Mouse (Mus musculus) heart, embryonic 13.5 days (tissue): Measurements from ENCODE around the gene Edn2. TPM values are rescaled to one million over a fixed set of nuclear protein-coding genes. Genes with fewer than 3 reads are reported as not detected.

Experiments
- ATAC-seq: fragments of 200-750 bp; cut with Nextera tagmentation; 2 replicates; pipeline ENCODE4 v1.8.0; 2017; ENCODE audit warnings: moderate TSS enrichment; ENCODE audit not compliant: insufficient number of reproducible peaks, low FRiP score, low TSS enrichment; ENCODE audit errors: extremely low read depth
- H3K27ac ChIP-seq: fragments of 300-500 bp; sonication (generic); replicated peaks from 2 replicates; pipeline ENCODE4 v1.5.1; 2015; ENCODE audit warnings: moderate library complexity, mild to moderate bottlenecking, inconsistent platforms
- H3K27me3 ChIP-seq: fragments of 300-500 bp; sonication (generic); replicated peaks from 2 replicates; pipeline ENCODE4 v1.6.1; 2015; ENCODE audit warnings: mild to moderate bottlenecking, inconsistent platforms
- H3K36me3 ChIP-seq: fragments of 300-500 bp; sonication (generic); 2 replicates; pipeline ENCODE4 v1.6.1; 2015; ENCODE audit warnings: mild to moderate bottlenecking, inconsistent platforms
- H3K4me1 ChIP-seq: fragments of 300-500 bp; sonication (generic); 2 replicates; pipeline ENCODE4 v1.6.1; 2015; ENCODE audit warnings: inconsistent platforms
- H3K4me2 ChIP-seq: fragments of 300-500 bp; sonication (generic); 2 replicates; pipeline ENCODE4 v1.6.1; 2015; ENCODE audit warnings: inconsistent platforms, mild to moderate bottlenecking, moderate library complexity
- H3K4me3 ChIP-seq: fragments of 300-500 bp; sonication (generic); 2 replicates; pipeline ENCODE4 v1.5.1; 2015; ENCODE audit warnings: moderate library complexity, mild to moderate bottlenecking, inconsistent platforms
- H3K9ac ChIP-seq: fragments of 300-500 bp; sonication (generic); 2 replicates; pipeline ENCODE4 v1.6.1; 2015; ENCODE audit warnings: inconsistent platforms, mild to moderate bottlenecking, moderate library complexity
- H3K9me3 ChIP-seq: fragments of 300-500 bp; sonication (generic); 2 replicates; pipeline ENCODE4 v1.6.1; 2016; ENCODE audit warnings: inconsistent platforms
- WGBS: fragments of 180-500 bp; shearing (Covaris S2); methylation state at CpG from one replicate; pipeline ENCODE4 v1.1.7; 2015; ENCODE audit warnings: mixed read lengths; 5-methylcytosine and 5-hydroxymethylcytosine counted together
- polyA plus RNA-seq: library from polyadenylated mRNA; unstranded; fragments of >200 nt; fragmentation: Nextera tagmentation; extraction: Ambion mirVana; gene quantifications from 2 replicates; pipeline ENCODE4 v1.2.1, GENCODE M21; 2015

Edn2 gene
- polyA plus RNA-seq = 0.62 and 0.96 TPM in 2 replicates

DNA sequence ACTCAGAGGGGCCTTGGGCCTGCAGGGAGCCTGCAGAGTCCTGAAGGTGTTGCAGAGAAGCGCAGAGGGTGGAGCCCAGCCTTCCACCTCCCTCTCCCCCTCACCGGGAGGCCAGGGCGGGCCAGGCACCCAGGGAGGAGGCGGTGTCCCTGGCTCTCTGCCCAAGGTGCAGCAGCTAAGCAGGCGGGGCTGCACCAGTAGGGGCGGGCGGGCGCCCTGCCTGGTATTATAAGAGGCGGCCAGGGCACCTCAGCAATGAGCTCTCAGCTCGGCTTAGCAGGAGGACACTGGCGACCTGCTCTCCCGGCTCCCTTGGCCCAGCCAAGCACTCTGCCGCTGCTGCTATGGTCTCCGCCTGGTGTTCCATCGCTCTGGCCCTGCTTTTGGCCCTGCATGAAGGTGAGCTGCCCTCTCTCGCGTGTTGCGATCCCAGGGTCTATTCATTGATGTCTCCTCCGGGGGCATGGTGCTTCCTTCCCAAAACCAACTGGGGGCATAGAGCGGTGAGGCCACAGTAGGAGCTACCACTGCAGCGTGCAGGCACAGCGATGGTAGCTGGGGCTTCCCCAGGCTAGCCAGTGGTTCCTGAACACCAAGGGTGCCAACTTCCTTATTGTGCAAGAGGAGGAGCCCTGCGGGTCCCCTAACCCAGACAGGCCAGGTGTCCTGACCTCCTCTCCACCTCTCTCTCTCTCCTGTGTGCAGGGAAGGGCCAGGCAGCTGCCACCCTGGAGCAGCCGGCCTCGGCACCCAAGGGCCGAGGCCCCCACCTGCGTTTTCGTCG is at the start of gene Edn2:
TSS of gene Edn2 (plus strand) at position 41 of the 784 bp plus-strand sequence.
- WGBS = 32% methylated on average over 29 of the region's 29 CpGs
- peak within 1 kb of the TSS; percentile 70 for H3K9ac ChIP-seq
- H3K36me3 ChIP-seq = no peaks in the 10 kb centered on the region
- peak; percentile 64; the same call in 1 of the 2 replicates for ATAC-seq
- H3K4me2 ChIP-seq = peak within 1 kb of the TSS; percentile 62
- peaks cover 49% of the 10 kb centered on the region for H3K4me1 ChIP-seq
- peak within 1 kb of the TSS; percentile 31 for H3K4me3 ChIP-seq
- peaks cover 22% of the 10 kb centered on the region for H3K27me3 ChIP-seq
- no peaks in the 10 kb centered on the region for H3K9me3 ChIP-seq
- H3K27ac ChIP-seq = no peak within 1 kb of the TSS

DNA sequence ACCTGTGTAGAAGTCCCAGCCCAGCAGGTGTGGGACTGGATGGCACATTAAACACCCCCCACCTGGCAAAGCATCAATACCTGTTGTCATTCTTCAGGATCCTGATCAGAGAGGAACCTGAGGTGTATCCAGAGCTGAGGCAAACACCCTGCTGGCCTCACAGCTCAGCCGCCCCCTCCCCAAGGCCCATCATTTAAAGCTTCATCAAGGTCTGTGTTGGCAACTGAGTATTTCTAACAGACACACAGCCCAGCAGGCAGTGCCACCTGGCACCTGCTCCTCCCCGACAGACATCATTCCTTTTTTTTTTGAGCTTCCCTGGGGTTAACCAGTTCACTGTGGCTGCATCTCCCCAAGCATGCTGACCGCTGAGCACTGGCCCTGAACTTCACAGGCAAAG is 45.5 kb upstream of the Edn2 start:
- 81% methylated on average over 3 of the region's 3 CpGs for WGBS
- H3K4me1 ChIP-seq = no peaks in the 10 kb centered on the region

DNA sequence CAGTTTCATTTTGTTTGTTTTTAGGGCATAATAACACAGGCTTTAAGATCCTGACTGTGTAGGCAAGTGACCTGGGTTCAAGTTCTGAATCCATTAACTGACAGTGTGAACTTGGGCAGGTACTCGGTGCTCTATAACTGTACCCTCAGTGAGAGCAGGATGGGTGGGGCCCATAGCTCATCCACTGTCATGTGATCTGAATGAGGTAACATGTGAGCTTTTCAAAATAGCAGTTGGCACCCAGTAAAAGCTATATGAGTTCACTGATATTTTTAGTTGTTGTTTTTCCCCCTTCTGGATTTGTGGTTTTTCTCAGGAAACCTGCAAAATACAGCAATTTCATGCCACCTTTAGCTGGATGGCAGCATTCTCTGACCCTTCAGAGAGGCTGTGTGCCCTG is 44.7 kb upstream of the Edn2 start:
- no peaks in the 10 kb centered on the region for H3K4me1 ChIP-seq
- no peak overlapping the region for H3K27ac ChIP-seq
- peaks cover 5% of the 10 kb centered on the region; the same call in 1 of the 2 replicates for H3K9me3 ChIP-seq
- no peak overlapping the region for H3K4me2 ChIP-seq
- no peak for ATAC-seq
- H3K36me3 ChIP-seq = no peaks in the 10 kb centered on the region
- H3K4me3 ChIP-seq = no peak overlapping the region
- 68% methylated on average over 1 of the region's 1 CpGs for WGBS
- H3K9ac ChIP-seq = no peak overlapping the region
- no peaks in the 10 kb centered on the region; the same call in 1 of the 2 replicates for H3K27me3 ChIP-seq

More for the DNA sequence above, 45.5 kb upstream of the Edn2 start:
- no peak overlapping the region for H3K4me3 ChIP-seq
- ATAC-seq = no peak
- H3K9me3 ChIP-seq = peaks cover 5% of the 10 kb centered on the region; the same call in 1 of the 2 replicates
- no peak overlapping the region for H3K9ac ChIP-seq
- no peak overlapping the region for H3K4me2 ChIP-seq
- H3K27ac ChIP-seq = no peak overlapping the region
- no peaks in the 10 kb centered on the region for H3K36me3 ChIP-seq
- no peaks in the 10 kb centered on the region; the same call in 1 of the 2 replicates for H3K27me3 ChIP-seq

DNA sequence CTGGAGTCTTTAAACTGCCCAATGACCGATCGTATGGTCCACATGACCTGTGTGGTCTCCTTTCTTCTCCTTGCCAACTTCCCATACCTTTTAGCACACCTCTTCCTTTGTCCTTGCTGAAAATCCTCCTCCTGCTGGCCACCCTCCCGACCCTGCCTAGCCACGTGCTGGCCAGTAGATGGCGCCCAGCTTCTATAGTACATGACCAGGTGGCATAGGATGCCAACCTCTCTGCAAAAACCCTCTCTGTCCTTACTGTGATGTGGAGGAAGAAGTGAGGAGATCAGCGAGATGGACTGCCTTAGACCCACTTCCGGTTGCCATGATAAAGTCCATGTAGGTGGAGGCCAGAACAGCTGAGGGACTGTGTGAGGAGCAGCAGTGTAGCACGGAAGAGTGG is 40.7 kb upstream of the Edn2 start:
- Histone ChIP-seq H3K9me3 (peaks cover 5% of the 10 kb centered on the region; the same call in 1 of the 2 replicates), H3K4me2 (no peak overlapping the region), H3K27ac (no peak overlapping the region), H3K4me3 (no peak overlapping the region), H3K36me3 (no peaks in the 10 kb centered on the region), H3K4me1 (peaks cover 6% of the 10 kb centered on the region; the same call in 1 of the 2 replicates), H3K9ac (no peak overlapping the region), H3K27me3 (peaks cover 6% of the 10 kb centered on the region; the same call in 1 of the 2 replicates)
- no peak for ATAC-seq
- 33% methylated on average over 8 of the region's 8 CpGs for WGBS

DNA sequence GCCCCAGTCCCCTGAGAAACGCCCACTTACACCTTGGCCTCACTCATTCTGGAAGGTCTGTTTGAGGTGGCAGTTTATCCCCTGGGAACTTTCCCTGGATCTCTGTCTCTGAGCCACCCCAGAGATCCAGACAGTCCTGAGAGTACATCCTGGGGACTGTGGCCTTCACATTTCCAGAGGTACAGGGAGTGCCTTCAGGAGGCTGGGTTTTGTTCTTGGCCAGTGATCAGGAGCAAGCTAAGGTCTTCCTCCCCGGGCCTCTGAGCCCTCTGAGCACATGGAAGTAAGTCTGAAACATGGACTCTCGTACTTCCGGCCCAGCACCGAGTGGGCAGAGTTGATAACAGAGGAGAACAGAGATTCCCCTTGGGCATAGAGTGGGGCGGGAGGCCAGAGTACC is 36.4 kb upstream of the Edn2 start:
- Histone ChIP-seq H3K4me2 (no peak overlapping the region), H3K4me3 (no peak overlapping the region), H3K9ac (no peak overlapping the region), H3K4me1 (peaks cover 32% of the 10 kb centered on the region), H3K36me3 (no peaks in the 10 kb centered on the region), H3K27ac (no peak overlapping the region), H3K9me3 (no peaks in the 10 kb centered on the region), H3K27me3 (peaks cover 6% of the 10 kb centered on the region; the same call in 1 of the 2 replicates)
- 63% methylated on average over 6 of the region's 6 CpGs for WGBS
- ATAC-seq = no peak

DNA sequence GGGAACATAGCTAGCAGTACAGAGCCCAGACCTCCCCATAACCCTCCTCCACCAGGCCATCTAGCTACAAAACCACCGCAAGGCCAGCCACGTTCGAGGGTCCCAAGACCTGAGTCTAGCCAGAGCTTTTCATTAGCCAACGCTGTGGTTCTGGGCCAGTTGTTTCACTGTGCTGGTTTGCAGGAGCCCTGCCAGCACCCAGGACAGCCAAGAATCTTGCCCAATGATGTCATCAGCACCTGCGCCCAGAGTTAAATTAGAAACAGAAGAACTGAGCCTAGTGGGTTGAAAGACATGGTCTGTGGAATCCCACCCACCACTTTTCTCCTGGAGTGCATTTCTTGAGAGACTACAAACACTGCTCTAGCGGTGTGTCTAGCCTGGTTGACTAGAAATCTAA is 35.0 kb upstream of the Edn2 start:
- H3K9ac ChIP-seq = no peak overlapping the region
- H3K4me1 ChIP-seq = peaks cover 36% of the 10 kb centered on the region
- H3K27ac ChIP-seq = no peak overlapping the region
- H3K36me3 ChIP-seq = no peaks in the 10 kb centered on the region
- no peak overlapping the region for H3K4me3 ChIP-seq
- 79% methylated on average over 6 of the region's 6 CpGs for WGBS
- no peak overlapping the region for H3K4me2 ChIP-seq
- H3K9me3 ChIP-seq = no peaks in the 10 kb centered on the region
- ATAC-seq = no peak
- peaks cover 12% of the 10 kb centered on the region; the same call in 1 of the 2 replicates for H3K27me3 ChIP-seq

DNA sequence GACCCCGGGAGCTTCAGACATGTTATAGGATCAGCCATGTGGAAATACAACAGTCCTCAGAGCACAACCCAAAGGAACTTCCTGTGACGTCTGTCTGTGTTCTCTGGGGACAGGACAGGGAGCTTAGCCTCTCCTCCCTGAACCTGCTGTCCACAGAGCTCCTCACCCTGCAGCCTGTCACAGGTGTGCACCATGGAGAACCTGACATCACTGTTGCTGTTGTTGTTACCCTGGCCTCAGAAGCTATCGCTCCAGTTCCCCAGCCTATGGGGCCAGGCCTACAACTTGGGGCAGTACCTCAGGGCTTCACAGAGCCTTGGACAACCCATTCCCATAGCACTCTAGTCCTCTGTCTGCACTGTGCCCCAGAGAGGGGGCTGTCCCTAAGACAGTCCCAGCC is 33.7 kb upstream of the Edn2 start:
- Histone ChIP-seq H3K4me1 (peaks cover 49% of the 10 kb centered on the region), H3K27ac (0 out of 2 replicates have a peak overlapping the region, but pooled peaks have one; percentile 2), H3K9ac (no peak overlapping the region), H3K9me3 (no peaks in the 10 kb centered on the region), H3K27me3 (peaks cover 12% of the 10 kb centered on the region; the same call in 1 of the 2 replicates), H3K4me2 (no peak overlapping the region), H3K36me3 (no peaks in the 10 kb centered on the region), H3K4me3 (no peak overlapping the region)
- no peak for ATAC-seq
- 77% methylated on average over 3 of the region's 3 CpGs for WGBS

DNA sequence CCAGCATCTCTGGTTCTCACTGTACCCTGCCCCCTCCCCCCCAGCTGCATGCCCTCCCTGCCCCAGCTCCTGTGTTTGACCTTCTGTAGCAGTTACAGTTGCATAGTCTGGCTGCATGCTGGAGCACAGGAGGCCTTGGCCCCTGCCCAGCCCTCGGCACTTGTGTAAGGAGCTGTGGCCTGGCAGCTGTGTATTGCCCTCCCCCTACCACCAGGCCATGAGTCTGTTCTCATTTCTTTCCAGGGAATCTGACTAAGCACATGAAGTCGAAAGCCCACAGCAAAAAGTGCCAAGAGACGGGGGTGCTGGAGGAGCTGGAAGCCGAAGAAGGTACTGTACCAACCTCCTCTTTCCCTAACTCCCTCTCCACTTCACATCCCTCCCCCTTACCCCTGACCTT is 33.0 kb upstream of the Edn2 start:
- Histone ChIP-seq H3K4me2 (no peak overlapping the region), H3K36me3 (no peaks in the 10 kb centered on the region), H3K27ac (0 out of 2 replicates have a peak overlapping the region, but pooled peaks have one; percentile 2), H3K27me3 (0 out of 2 replicates have a peak, but pooled peaks cover 12% of the 10 kb centered on the region), H3K4me1 (peaks cover 50% of the 10 kb centered on the region), H3K4me3 (no peak overlapping the region), H3K9me3 (no peaks in the 10 kb centered on the region), H3K9ac (peak overlapping the region; percentile 14; the same call in 1 of the 2 replicates)
- 58% methylated on average over 4 of the region's 4 CpGs for WGBS
- no peak for ATAC-seq

DNA sequence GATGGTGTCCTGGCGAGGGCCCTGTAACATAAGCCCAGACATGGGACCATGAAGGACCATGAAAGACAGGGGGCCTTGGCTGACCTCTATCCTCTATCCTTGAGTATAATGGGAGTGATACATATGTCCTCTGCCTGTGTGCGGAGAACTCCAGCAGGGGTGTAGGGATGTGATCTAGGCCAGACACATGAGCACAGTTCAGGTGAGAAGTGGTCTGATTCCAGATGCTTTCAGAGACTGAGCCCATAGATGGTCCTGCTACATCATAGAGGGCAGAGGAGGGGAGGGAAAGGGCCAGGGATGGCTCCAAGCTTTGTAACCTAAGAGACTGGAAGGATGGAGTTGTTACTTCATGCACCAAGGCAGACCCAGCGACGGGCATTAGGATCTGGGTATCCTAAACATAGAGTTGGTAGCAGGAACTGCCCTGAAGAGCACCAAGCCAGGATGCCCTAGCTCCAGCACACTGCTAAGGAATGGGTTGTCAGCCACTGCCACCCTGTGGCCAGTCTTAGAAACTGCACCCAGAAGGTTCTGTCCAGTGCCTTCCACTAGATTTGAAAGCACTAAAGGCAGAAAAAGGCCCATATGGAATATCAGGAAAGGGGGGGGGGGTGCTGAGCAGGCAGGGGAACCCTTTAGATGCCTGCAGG is 31.6 kb upstream of the Edn2 start:
- ATAC-seq = no peak
- Histone ChIP-seq H3K4me2 (no peak overlapping the region), H3K4me3 (no peak overlapping the region), H3K36me3 (no peaks in the 10 kb centered on the region), H3K9ac (no peak overlapping the region), H3K9me3 (no peaks in the 10 kb centered on the region), H3K27ac (no peak overlapping the region), H3K27me3 (peaks cover 6% of the 10 kb centered on the region; the same call in 1 of the 2 replicates), H3K4me1 (peaks cover 50% of the 10 kb centered on the region)
- WGBS = 46% methylated on average over 4 of the region's 4 CpGs

DNA sequence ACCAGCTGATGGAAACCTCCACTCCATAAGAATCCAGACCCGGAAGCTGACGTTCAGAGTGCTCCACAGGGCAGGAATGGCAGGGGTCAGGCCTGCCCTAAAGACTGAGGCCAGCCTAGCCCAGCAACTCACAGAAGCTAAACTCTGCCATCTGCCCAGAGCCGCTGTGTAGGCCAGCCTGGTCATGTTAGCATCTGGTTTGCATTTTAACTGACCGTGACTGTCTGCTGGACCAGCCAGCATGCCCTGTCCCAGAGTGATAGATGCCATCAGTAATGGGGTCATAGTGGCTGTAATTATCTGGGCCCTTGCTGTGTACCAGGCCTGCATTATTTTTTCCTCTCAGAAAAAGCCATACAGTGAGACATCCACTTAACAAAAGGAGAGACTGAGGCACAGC is 30.1 kb upstream of the Edn2 start:
- no peak overlapping the region for H3K4me3 ChIP-seq
- no peaks in the 10 kb centered on the region for H3K36me3 ChIP-seq
- no peaks in the 10 kb centered on the region for H3K9me3 ChIP-seq
- no peak overlapping the region for H3K4me2 ChIP-seq
- no peak for ATAC-seq
- H3K27ac ChIP-seq = peak overlapping the region; percentile 40; the same call in 1 of the 2 replicates
- H3K9ac ChIP-seq = peak overlapping the region; percentile 24; the same call in 1 of the 2 replicates
- 79% methylated on average over 4 of the region's 4 CpGs for WGBS
- peaks cover 6% of the 10 kb centered on the region; the same call in 1 of the 2 replicates for H3K27me3 ChIP-seq
- peaks cover 37% of the 10 kb centered on the region for H3K4me1 ChIP-seq
